Mouse (Mus musculus): ENCODE measurements around the gene Galk2.

DNA sequence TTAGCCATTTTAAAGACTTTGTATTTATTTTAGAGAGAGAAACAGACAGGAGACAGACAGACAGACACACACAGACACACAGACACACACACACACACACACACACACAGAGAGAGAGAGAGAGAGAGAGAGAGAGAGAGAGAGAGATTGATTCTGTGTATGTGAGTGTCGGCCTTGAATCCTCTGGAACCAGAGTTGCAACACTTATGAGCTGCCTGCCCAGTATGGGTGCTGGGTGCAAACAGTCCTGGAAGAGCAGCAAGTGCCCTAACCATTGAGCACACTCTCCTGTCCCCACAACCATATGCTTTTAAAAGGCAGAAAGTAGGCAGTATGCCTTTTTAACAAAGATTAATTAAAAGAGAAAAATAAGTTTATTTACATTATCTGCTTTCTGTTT lies 109.9 kb downstream of the Galk2 start:
- TF ChIP-seq POLR2A (IDR thresholded peaks at IDR 0.05; ENCODE audit: control insufficient read depth, extremely low read depth, insufficient read depth, low read length, poor library complexity) (no peak), CTCF (IDR thresholded peaks at IDR 0.05; ENCODE audit: borderline replicate concordance, control insufficient read depth, extremely low read depth, insufficient read depth, low read length, poor library complexity) (no peak)
